Comparison of ENCODE assay signal across 10 mouse cellular contexts in the genomic region with DNA sequence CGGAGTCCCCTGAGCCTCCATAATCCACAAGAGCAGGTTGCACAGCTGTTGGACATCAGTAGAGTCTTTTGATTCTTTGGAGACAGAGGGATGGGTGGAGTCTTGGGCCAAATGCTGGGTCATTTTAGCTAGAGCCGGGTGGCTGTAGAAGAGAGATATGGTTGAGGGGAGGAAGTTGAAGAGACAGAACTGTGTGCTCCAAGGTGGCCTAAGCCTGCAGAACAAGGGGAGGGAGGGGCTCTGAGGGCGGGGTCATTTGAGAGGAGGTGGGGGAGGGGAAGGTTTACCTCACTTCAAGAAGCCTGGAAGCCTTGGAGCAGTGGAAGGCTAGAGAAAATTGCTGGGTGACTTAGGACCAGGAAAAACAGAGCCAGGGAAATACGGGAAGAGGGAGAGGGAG. TPM values are rescaled to one million over a fixed set of nuclear protein-coding genes. Genes with fewer than 3 reads are reported as not detected.
DNase-seq lines count a peak whose midpoint lies in the region; ATAC-seq and TF ChIP-seq lines count a peak whose summit lies in the region.
"Had no signal": no experiment of that assay in that cellular context is flagged by ENCODE, and none has a peak within 500 bp of the region (broad histone marks: within the 10 kb centered on the region; RNA-seq: fewer than 3 reads in every experiment).

TSS of gene Treml2 (plus strand) at position 296 of the 400 bp plus-strand sequence.

- no peaks in the 10 kb centered on the region for H3K36me3 ChIP-seq in heart, embryonic 12.5 days
- H3K36me3 ChIP-seq in E14TG2a.4 (ENCODE audit: insufficient read depth, low read length), result no peaks in the 10 kb centered on the region
- H3K36me3 ChIP-seq in erythroblast, embryonic 14.5 days (ENCODE audit: control insufficient read depth), result peaks cover 18% of the 10 kb centered on the region
- peaks cover 36% of the 10 kb centered on the region for H3K36me3 ChIP-seq in megakaryocyte, embryonic 14.5 days (replicated peaks; ENCODE audit: low read length)
- H3K36me3 ChIP-seq in midbrain, embryonic 13.5 days, result no peaks in the 10 kb centered on the region

- DNase-seq in heart, postnatal 10 days, result no peak
- no peak for DNase-seq in kidney, postnatal 10 days
- DNase-seq in left cerebral cortex, postnatal 25 days (ENCODE audit: low spot score in 2 of 2), result no peak
- DNase-seq: cerebellum, postnatal 25 days; heart, postnatal 4 days had no signal

- H3K27ac ChIP-seq in heart, embryonic 12.5 days (ENCODE audit: poor library complexity, severe bottlenecking), result peak within 1 kb of the TSS; percentile 30; the same call in 1 of the 2 replicates
- no peak within 1 kb of the TSS for H3K27ac ChIP-seq in midbrain, embryonic 13.5 days

- no peak within 1 kb of the TSS for H3K9ac ChIP-seq in heart, embryonic 12.5 days
- H3K9ac ChIP-seq in midbrain, embryonic 13.5 days (replicated peaks), result no peak within 1 kb of the TSS

- peak; percentile 92 for ATAC-seq in heart, embryonic 12.5 days (ENCODE audit: insufficient number of reproducible peaks, low FRiP score)
- no peak for ATAC-seq in midbrain, embryonic 13.5 days

- intact Hi-C loops in heart, postnatal 10 days (cut with DNase I), result no loop called here
- intact Hi-C loops in left cerebral cortex, postnatal 25 days (cut with DNase I), result no loop called here

- no peaks in the 10 kb centered on the region for H3K9me3 ChIP-seq in heart, embryonic 12.5 days (replicated peaks)
- H3K9me3 ChIP-seq in E14TG2a.4 (ENCODE audit: low read length), result no peaks in the 10 kb centered on the region
- no peaks in the 10 kb centered on the region for H3K9me3 ChIP-seq in erythroblast, embryonic 14.5 days (ENCODE audit: control insufficient read depth, low read length)
- no peaks in the 10 kb centered on the region for H3K9me3 ChIP-seq in megakaryocyte, embryonic 14.5 days
- H3K9me3 ChIP-seq in midbrain, embryonic 13.5 days, result no peaks in the 10 kb centered on the region

- 0 out of 2 replicates have a peak, but pooled peaks cover 4% of the 10 kb centered on the region for H3K27me3 ChIP-seq in heart, embryonic 12.5 days (replicated peaks)
- H3K27me3 ChIP-seq in E14TG2a.4 (ENCODE audit: insufficient read depth, low read length), result no peaks in the 10 kb centered on the region
- H3K27me3 ChIP-seq in erythroblast, embryonic 14.5 days (ENCODE audit: control insufficient read depth), result no peaks in the 10 kb centered on the region
- H3K27me3 ChIP-seq in megakaryocyte, embryonic 14.5 days (replicated peaks), result no peaks in the 10 kb centered on the region
- no peaks in the 10 kb centered on the region for H3K27me3 ChIP-seq in midbrain, embryonic 13.5 days

- WGBS in heart, embryonic 12.5 days, result 24% methylated on average over 3 of the region's 4 CpGs
- WGBS in midbrain, embryonic 13.5 days, result 34% methylated on average over 3 of the region's 4 CpGs

- H3K4me3 ChIP-seq in heart, embryonic 12.5 days, result peak within 1 kb of the TSS; percentile 30
- H3K4me3 ChIP-seq in E14TG2a.4 (replicated peaks; ENCODE audit: low read length), result 0 out of 2 replicates have a peak within 1 kb of the TSS, but pooled peaks have one; percentile 10
- H3K4me3 ChIP-seq in erythroblast, embryonic 14.5 days (replicated peaks), result peak within 1 kb of the TSS; percentile 69
- H3K4me3 ChIP-seq in megakaryocyte, embryonic 14.5 days (replicated peaks), result peak within 1 kb of the TSS; percentile 97
- H3K4me3 ChIP-seq in midbrain, embryonic 13.5 days (replicated peaks), result no peak within 1 kb of the TSS

- peak within 1 kb of the TSS; percentile 14 for H3K4me2 ChIP-seq in heart, embryonic 12.5 days
- H3K4me2 ChIP-seq in midbrain, embryonic 13.5 days (replicated peaks), result no peak within 1 kb of the TSS

- no peak for TF ChIP-seq CTCF in E14TG2a.4 (conservative IDR thresholded peaks at IDR 0.05; ENCODE audit: low read length)

- peaks cover 4% of the 10 kb centered on the region; the same call in 1 of the 2 replicates for H3K4me1 ChIP-seq in heart, embryonic 12.5 days (replicated peaks)
- H3K4me1 ChIP-seq in E14TG2a.4 (replicated peaks; ENCODE audit: low read depth, low read length), result peaks cover 55% of the 10 kb centered on the region
- peaks cover 62% of the 10 kb centered on the region for H3K4me1 ChIP-seq in erythroblast, embryonic 14.5 days (ENCODE audit: control insufficient read depth)
- peaks cover 76% of the 10 kb centered on the region for H3K4me1 ChIP-seq in megakaryocyte, embryonic 14.5 days
- H3K4me1 ChIP-seq in midbrain, embryonic 13.5 days (replicated peaks), result no peaks in the 10 kb centered on the region

RNA-seq across cellular contexts. Expression of gene Treml2, which starts in this region (rescaled TPM):
- 0.82 and 0.97 TPM in 2 replicates for polyA plus RNA-seq in heart, embryonic 12.5 days (2016; fragmentation: Nextera tagmentation; extraction: Ambion mirVana)
- total RNA-seq in heart, postnatal 10 days (2021), result under 1 TPM; 0.42 to 0.69 TPM
- polyA plus RNA-seq in erythroblast, embryonic 14.5 days (2012), result 0.50 and 0.74 TPM in 2 replicates
- 38.9 and 51.5 TPM in 2 replicates for polyA plus RNA-seq in megakaryocyte, embryonic 14.5 days (2012; ENCODE audit: insufficient read depth, low replicate concordance)
- total RNA-seq in left cerebral cortex, postnatal 25 days (2021), result under 1 TPM; 0.18 to 0.57 TPM
- 0.08 TPM in 1 of 2 replicates, not detected in the other for polyA plus RNA-seq in midbrain, embryonic 13.5 days (2015; fragmentation: Nextera tagmentation; extraction: Ambion mirVana)

Comparison
In these comparisons a context has a peak if more than half of its experiments do, and no peak if none do; other contexts are left out.
1. RNA of gene Treml2 (polyA plus RNA-seq): 38.9 to 51.5 TPM in megakaryocyte, embryonic 14.5 days; 0.82 to 0.97 TPM in heart, embryonic 12.5 days, 0.50 to 0.74 TPM in erythroblast, embryonic 14.5 days and 0.08 TPM in midbrain, embryonic 13.5 days; every median in the first group is over 10 times any median in the second.
2. Peak in ATAC-seq, H3K4me3 ChIP-seq, H3K27ac ChIP-seq and H3K4me2 ChIP-seq in heart, embryonic 12.5 days; RNA of the gene not detected or under 1 TPM.